Mouse (Mus musculus) 3T3-L1 (cell line): ENCODE data around the gene Nfasc.
A peak's percentile ranks its signal among the peaks of the same experiment; 100 is the strongest.

Experiments used
- DNase-seq: peaks from one replicate; pipeline ENCODE4 v3.0.0-alpha.2; 2015; ENCODE audit warnings: low read depth, low spot score

The Nfasc gene

DNA sequence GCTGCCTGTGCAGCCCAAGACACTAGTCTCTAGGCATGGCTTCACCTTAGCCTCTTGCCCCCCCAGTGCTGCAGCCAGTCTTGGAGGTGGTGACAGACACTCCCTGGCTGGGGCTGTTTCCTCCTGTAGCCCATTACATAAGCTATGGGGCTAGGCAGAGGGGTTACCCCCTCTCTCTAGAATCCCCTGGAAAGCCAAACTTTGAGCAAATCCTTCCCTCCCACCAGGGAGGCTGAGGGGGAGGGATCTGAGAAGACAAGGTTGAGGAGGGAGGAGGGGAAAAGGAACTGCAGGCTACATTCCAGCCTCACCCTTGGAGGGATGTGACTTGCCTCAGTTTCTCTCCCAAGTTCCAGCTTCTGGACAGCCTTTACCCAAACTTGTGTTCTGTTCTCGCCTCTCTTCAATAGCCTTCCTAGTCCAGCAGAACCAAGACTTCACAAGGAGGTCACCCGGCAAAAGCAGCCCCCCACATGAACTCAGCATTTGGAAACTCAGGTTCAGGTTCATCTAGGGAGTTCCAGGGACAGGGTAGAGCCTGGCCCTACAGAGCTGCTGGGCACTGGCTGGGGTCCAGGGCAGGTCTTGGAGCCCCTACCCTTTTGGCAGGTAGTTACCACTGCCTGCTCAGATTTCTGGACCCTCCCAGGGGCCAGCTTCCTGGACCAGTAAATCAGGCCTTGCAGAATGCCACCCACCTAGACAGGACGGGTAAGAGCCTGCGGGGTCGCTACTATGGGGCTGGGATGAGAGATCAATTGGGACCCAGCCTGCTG is 199.6 kb downstream of the Nfasc start:
- no peak for DNase-seq

- DNase-seq, result no peak
These were observed 200.3 kb downstream of the Nfasc start for GRCm38 (mm10) chr1:132541171-132541823.

GRCm38 (mm10) chr1:132540701-132541100 is 200.9 kb downstream of the Nfasc start:
- DNase-seq, result no peak

- no peak for DNase-seq
These were observed 203.9 kb downstream of the Nfasc start for GRCm38 (mm10) chr1:132537736-132538135.

DNA sequence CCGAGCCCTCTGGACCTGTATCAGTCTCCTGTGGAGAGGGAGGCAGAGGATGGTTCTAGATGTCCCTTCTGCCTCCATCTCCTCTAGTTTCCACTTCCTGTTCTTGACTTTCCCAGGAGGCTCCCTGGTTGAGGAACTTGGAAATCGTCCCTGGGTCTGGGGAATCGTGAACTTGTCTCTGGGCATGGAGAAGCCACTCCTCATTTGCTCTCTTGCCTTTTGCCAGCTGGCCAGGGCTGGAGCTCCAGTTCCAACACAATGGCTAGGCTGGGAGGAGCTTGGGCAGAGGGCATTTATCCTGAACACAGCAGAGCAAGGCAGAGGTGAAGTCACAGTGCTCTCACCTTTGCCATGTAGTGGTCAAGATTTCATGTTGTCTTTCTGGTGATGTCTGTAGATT is 205.2 kb downstream of the Nfasc start:
- DNase-seq, result no peak

- DNase-seq, result no peak
These were observed 206.1 kb downstream of the Nfasc start for GRCm38 (mm10) chr1:132535541-132535940.

- DNase-seq, result no peak
These were observed 207.8 kb downstream of the Nfasc start for GRCm38 (mm10) chr1:132533840-132534239.

- no peak for DNase-seq
These were observed 209.1 kb downstream of the Nfasc start for GRCm38 (mm10) chr1:132532521-132532920.

DNA sequence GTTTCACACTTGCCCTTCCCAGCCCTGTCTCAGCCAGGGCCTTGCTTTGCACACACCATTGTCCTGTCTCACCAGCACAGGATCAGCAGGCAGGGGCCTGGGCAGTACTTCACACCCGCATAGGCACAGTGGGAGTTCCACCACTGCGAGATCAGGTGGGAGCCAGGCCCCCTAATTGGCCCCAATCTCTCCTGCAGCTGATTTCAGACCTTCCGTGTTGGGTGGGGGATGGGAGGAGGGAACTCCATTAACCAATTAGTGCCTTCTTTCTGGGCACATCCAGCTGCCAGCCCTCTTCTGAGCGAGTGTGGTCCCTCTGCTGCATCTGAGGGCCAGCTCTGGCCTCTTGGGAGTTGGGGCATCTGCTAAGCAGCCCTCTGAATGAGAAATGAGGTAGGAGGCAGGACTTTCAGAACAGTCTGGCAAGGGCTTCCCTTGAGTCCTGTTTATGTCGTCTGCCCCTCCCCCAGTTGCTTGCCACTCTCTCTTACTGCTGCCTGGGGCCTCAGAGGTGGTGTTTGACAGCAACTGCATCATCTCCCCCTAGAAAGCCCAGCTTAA is 210.9 kb downstream of the Nfasc start:
- no peak for DNase-seq

- no peak for DNase-seq
These were observed 212.8 kb downstream of the Nfasc start for GRCm38 (mm10) chr1:132528647-132529334.

DNA sequence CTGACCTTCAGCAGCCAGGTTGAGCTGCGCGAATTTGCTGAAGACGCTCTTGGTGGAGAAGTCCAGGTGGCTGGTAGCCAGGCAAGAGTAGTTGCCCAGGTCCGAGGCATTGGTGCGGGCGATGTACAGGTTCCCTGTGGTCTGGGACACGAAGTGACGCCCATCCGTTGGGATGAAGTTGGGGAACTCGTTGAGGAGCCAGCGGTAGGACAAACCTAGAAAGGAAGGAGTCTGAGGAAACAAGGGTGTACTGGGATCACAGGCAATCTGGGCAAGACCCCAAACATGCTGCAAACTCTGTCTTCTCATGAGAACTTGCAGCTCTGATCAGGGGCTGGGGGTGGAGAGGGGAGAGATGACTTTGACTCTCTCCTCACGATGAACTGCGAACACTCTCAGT is 213.5 kb downstream of the Nfasc start:
- no peak for DNase-seq

- peak; percentile 79 for DNase-seq
These were observed 215.8 kb downstream of the Nfasc start for GRCm38 (mm10) chr1:132525832-132526231.

- DNase-seq, result peak; percentile 42
These were observed 217.7 kb downstream of the Nfasc start for GRCm38 (mm10) chr1:132523920-132524319.

DNA sequence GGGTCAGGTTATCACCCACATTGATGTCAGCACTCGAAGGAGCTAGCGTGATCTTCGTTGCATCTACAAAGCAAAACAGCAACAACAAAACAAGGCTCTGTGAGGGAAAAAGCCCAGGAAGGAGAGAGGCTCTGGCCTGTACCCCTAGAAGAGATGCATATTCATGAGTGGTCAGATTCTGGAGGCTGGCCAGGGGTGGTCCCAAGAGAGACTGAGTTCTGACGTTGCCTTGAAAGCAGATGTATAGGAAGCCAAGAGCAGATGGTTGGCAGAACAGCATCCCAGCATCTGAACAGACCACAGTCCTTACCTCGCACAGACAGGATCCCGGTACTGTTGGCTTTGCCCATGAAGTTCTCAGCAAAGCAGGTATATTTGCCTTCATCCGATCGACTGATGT is 218.5 kb downstream of the Nfasc start:
- no peak for DNase-seq

- peak; percentile 7 for DNase-seq
These were observed 220.8 kb downstream of the Nfasc start for GRCm38 (mm10) chr1:132520764-132521163.

DNA sequence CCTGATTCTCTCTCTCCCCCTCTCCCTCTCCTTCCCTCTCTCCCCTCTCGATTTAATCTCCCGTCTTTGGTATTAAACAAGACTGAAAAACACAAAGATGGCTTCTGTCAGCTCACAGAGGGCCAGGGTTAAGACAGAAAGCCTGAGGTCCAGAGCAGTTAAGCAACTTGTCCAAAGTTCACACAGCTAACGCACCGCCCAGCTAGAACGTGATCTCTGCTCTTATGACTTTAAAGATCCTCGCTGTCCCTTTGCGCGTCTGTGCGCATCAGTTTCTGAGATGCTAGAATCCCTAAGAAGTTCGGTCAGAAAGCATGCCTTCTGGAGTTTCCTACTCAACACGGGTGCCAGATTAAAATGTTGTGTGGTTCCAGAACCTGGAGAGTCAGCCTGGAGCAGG is 221.9 kb downstream of the Nfasc start:
- no peak for DNase-seq

DNA sequence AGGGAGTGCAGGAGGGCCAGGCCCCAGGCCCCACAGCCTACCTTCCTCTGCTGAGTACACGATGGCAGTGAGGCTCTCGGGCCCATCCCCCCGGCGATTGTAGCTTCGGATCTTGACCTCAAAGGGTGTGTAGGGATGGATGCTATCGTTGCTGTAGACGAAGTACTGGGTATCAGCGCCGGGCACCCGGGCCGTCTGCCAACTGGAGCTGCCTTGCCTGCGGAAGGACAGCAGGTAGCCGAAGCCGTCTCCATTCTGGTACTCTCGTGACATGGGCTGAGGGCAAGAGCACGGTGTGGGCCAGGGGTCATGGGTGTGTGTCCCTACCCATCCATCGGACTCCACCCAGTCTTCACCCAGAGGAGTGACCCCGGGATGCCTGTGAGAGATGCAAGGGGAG is 223.0 kb downstream of the Nfasc start:
- DNase-seq, result no peak

DNA sequence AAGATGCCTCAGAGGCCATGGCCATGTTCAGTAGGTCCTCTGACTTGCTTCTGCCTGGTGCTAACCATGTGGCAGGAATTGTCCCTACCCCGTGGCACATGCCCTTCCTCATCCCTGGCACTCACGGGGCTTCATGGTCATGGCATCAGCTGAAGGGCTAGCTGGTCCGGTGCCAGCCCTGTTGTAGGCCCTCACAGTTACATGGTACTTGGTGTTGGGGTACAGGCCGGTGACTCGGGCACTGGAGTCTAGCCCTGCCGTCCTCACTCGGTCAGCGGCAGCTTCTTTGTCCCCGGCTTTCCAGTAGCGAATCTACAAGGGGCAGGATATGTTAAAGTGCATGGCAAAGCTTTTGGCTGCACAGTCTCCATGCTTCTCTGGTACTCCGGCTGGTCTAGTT is 224.8 kb downstream of the Nfasc start:
- no peak for DNase-seq

DNA sequence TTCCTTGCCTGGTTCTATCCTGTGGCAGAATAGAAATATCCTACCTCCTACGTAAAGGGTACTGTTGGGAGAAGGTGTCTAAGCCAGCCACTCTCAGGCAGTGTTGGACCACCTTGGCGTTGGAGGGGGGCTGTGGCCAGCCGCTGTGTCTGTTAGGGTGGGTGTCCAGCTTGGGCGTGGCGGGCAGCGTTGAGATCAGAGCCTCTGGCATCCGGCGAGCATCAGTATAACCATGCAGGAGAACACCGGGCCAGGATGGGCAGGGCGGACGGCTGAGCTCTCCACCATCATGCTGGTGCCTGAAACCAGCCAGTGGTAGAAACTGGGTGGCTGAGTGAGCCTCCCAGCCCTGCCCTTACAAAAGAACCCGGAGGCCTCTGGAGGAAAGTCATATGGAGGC is 226.3 kb downstream of the Nfasc start:
- DNase-seq, result no peak
